Comparison of ENCODE assay signal across 20 mouse cellular contexts in genomic region chr3:83663716-83664115, GRCm38 (mm10).
DNase-seq lines count a peak whose midpoint lies in the region; TF ChIP-seq lines count a peak whose summit lies in the region.
"Had no signal": no experiment of that assay in that cellular context is flagged by ENCODE, and none has a peak within 500 bp of the region (broad histone marks: within the 10 kb centered on the region; RNA-seq: fewer than 3 reads in every experiment).

No protein-coding gene starts in this region.

- TF ChIP-seq POLR2A in liver, adult 2 months (IDR thresholded peaks at IDR 0.05; ENCODE audit: extremely low read depth, insufficient read depth, low read length), result no peak

- WGBS in liver, adult 2 months, result 53% methylated on average over 1 of the region's 1 CpGs

- no peak for TF ChIP-seq CTCF in liver, adult 2 months (IDR thresholded peaks at IDR 0.05; ENCODE audit: low read depth, low read length)

- no peak overlapping the region for H3K4me3 ChIP-seq in liver, adult 2 months (ENCODE audit: insufficient read depth, low read depth, low read length)
- H3K4me3 ChIP-seq: embryonic facial prominence, embryonic 13.5 days; embryonic facial prominence, embryonic 15.5 days; erythroblast, embryonic 14.5 days; forebrain, embryonic 10.5 days; forebrain, embryonic 12.5 days had no signal

- H3K4me1 ChIP-seq in liver, adult 2 months (ENCODE audit: control insufficient read depth, insufficient read depth, low read length), result no peaks in the 10 kb centered on the region
- H3K4me1 ChIP-seq: embryonic facial prominence, embryonic 13.5 days; embryonic facial prominence, embryonic 15.5 days; forebrain, embryonic 10.5 days; forebrain, embryonic 12.5 days had no signal

- no peaks in the 10 kb centered on the region for H3K27me3 ChIP-seq in liver, adult 2 months (ENCODE audit: control insufficient read depth, insufficient read depth, low read length)
- H3K27me3 ChIP-seq: embryonic facial prominence, embryonic 13.5 days; embryonic facial prominence, embryonic 15.5 days; forebrain, embryonic 12.5 days had no signal

- no peaks in the 10 kb centered on the region for H3K79me2 ChIP-seq in liver, adult 2 months (ENCODE audit: control insufficient read depth, insufficient read depth, low read length)

- DNase-seq in kidney, adult 8-10 months, result peak; percentile 11 to 38
- DNase-seq in kidney, postnatal 36 days, result no peak
- DNase-seq in liver, adult 2 months (ENCODE audit: extremely low read depth, low read depth, low spot score), result peak; percentile 79
- no peak for DNase-seq in liver
- DNase-seq in skeletal muscle tissue, adult 2 months (ENCODE audit: low read depth, low spot score), result peak; percentile 3
- no peak for DNase-seq in embryo, embryonic 10.5 days (ENCODE audit: low spot score)
- DNase-seq: adrenal gland, adult 8-10 months; adrenal gland, postnatal 14 days; adrenal gland, postnatal 36 days; cerebellum, adult 11-12 months; cerebellum, adult 2 months; cerebellum, adult 9-10 months; cerebellum, postnatal 10 days; cerebellum, postnatal 25 days; embryo, embryonic 11 days had no signal

- H3K36me3 ChIP-seq in liver, adult 2 months (ENCODE audit: control insufficient read depth, insufficient read depth, low read length), result no peaks in the 10 kb centered on the region
- H3K36me3 ChIP-seq: embryonic facial prominence, embryonic 13.5 days; embryonic facial prominence, embryonic 15.5 days; forebrain, embryonic 10.5 days; forebrain, embryonic 12.5 days had no signal

- no peak overlapping the region for H3K27ac ChIP-seq in liver, adult 2 months (replicated peaks; ENCODE audit: insufficient read depth, low read depth, low read length)
- H3K27ac ChIP-seq: embryonic facial prominence, embryonic 13.5 days; embryonic facial prominence, embryonic 15.5 days; forebrain, embryonic 10.5 days; forebrain, embryonic 12.5 days had no signal

- H3K9ac ChIP-seq in liver, adult 2 months (ENCODE audit: low read depth, low read length), result no peak overlapping the region
- H3K9ac ChIP-seq: embryonic facial prominence, embryonic 13.5 days; embryonic facial prominence, embryonic 15.5 days; forebrain, embryonic 12.5 days had no signal

Comparison
In these comparisons a context has a peak if more than half of its experiments do, and no peak if none do; other contexts are left out.
1. DNase-seq: peak in kidney, adult 8-10 months (2 of 2), liver, adult 2 months (single experiment) and skeletal muscle tissue, adult 2 months (single experiment); none in kidney, postnatal 36 days (0 of 2), liver (single experiment) and embryo, embryonic 10.5 days (single experiment).